Mouse (Mus musculus) testis, postnatal 10 days (tissue): Measurements from ENCODE around the gene Cnot11.
"Not testable (repeated sequence)": the region's sequence is repeated elsewhere in the genome, so short reads cannot be mapped to it uniquely, and the experiment has no call there.

Experiments
- DNase-seq: peaks from one replicate; pipeline ENCODE4 v3.0.0; 2021; ENCODE audit warnings: low spot score

The Cnot11 gene

GRCm38 (mm10) chr1:39579139-39579538 is 44.3 kb downstream of the Cnot11 start:
- no peak for DNase-seq

- no peak for DNase-seq
Measured at GRCm38 (mm10) chr1:39581215-39581614, 46.4 kb downstream of the Cnot11 start.

- no peak for DNase-seq
Measured at GRCm38 (mm10) chr1:39583173-39583572, 48.4 kb downstream of the Cnot11 start.

- no peak for DNase-seq
Measured at GRCm38 (mm10) chr1:39585416-39585815, 50.6 kb downstream of the Cnot11 start.

- no peak for DNase-seq
Measured at GRCm38 (mm10) chr1:39590193-39590592, 55.4 kb downstream of the Cnot11 start.

GRCm38 (mm10) chr1:39591557-39591956 is 56.8 kb downstream of the Cnot11 start:
- DNase-seq = not testable (repeated sequence)

DNA sequence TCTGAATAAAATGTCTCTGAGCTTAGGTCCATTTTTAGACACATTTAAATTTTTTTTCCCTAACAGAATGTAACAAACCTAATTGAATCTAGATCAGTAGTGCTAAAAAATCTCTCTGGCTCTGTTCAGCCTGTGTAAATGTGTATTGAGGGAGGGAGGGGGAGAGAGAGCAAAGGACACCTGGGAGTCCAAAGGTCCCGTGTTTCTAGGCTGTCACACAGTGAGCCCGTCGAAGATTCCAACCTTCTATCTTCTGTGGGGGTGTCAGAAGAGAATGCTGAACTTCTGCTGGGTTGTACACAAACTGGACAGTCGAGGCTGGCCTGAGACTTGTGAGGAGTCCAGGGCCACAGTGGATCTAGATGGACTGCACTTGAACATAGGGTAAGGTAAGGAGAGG is 57.3 kb downstream of the Cnot11 start:
- no peak for DNase-seq

GRCm38 (mm10) chr1:39593836-39594235 is 59.0 kb downstream of the Cnot11 start:
- DNase-seq = no peak
